Mouse (Mus musculus) cerebellum, postnatal 4 days (tissue): ENCODE data around the gene Maip1.

ENCODE experiments used
- DNase-seq, 2 experiments: peaks; one replicate each; pipeline ENCODE4 v3.0.0; 2022; ENCODE audit warnings: low spot score in 2 of 2, mixed read lengths in 1 of 2

Maip1 gene

DNA sequence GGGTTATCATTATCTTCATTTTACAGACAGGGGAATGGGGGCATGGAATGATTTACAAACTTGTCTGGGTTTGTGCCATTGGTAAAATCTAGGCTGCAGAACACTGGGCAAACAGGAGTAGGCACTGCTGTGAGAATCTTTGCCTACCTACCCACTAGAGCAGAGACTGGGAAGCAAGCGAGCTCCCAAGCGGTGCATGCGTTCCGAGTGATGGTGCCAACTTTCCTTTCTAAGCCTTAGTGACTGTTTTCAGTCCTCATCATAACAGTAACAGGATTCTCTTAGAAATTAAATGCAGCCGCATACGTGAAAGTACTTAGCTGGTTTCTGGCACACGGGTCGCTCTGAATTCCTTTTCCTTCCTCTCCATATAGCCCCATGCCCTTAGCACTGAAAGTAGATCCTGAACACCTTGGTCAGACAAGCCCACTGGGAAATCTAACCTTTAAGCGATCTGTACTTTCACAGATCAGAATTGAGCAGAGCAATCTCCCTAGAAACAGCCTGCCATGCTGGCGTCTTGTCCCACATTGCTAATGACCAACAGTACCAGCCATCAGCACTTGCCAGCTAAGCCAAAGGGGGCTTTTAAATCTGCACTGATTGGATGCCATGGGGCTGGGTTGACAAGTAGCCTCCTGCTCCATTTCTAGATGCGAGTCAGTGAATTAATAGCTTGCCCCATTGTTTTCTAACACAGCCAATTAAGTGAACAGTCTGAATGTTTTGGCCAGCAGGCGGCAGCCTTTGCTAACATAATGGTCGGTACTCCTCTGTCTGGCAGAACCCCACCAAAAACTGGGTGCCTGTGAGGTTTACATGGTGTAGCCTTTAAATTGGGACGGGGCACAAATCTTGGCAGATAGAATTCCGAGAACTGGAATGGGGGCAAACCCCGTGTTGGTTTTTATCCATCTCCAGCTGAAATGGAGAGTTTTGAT lies 22.5 kb downstream of the Maip1 start:
- DNase-seq = peak; percentile 87 to 92

DNA sequence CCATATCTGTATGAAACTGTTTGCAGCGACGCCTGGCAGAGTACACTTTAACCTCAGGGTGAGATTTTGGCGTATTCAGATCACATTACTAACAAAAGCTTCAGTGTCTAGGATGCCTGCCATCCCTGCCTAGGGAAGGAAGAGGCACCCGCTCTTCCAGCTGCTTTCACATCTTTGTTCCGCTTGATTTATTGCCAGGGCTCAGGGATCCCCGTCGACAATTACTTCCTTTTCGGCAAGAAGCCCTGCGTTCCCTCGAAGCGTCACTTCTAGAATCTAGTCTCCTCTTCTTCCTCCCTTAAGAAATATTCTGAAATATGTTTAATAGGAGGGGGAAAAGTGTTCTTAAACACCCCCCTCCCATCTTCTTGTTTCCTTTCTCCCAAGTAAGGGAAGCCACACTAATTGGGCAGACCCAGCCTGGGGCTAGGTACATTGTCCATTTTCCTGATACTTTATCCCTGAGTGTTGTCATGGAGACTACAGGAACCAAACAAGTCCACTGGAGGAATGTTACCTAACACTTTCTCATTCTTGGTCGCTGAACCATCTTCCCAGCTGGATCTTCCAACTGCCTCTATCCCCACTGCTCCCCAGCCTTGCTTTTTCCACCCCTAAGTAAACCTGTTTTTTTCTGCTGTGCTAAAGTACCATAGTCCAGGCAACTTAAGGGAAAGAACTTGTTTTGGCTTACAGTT lies 23.8 kb downstream of the Maip1 start:
- peak in 1 of 2 experiments; percentile 22 for DNase-seq

DNA sequence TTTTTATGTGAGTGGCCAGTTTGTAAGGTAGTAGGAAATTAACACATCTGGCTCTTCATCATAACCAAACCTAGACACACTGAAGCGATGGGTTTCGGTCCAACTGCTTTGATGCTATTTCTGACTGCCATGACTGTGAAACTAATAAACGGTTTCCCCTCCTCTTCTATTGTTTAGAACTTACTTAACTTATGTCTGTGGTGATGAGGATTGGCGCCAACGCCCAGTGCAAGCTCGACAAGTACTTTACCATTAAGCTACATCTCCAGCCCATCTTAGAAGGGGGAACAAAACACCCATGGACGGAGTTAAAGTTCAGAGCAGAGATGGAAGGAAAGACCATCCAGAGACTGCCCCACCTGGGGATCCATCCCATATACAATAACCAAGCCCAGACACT lies 27.0 kb downstream of the Maip1 start:
- no peak for DNase-seq

DNA sequence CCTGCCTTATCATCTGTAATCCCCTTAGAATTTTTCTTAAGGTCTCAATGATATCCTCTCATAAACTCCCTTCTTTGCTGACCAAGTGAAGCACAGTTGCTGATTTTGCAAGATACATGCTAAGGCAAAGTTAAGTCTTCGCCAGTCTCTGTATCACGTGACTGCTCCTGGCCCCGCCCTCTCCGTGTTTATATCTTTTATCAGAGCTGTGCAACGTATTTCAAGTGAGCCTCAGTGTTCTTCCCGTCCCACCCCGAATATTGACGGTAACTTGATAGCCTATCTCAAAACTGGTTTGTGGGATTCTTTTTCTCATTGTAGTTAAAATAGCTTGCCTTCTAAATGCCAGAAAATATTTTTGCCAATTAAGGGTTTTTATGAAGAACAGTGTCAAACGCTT lies 30.3 kb downstream of the Maip1 start:
- no peak for DNase-seq

DNA sequence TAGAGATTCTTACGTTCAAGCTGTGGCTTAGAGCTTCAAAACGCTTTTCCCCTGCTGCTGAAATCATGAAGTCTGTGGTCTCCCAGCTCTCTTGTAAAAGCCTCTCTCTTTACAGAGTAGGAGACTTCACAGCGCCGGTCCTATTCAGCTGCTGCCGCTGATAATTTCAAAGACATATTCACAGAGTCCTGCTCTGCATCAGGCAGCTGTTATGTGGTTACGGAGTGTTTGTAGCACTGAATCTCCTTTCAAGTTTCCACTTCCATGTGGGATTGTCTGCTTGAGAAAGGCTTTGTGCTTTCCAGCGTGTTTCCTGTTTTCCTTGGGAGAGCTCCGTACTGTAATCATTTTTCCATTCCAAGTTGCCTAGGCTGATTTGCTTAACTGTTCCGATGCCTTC lies 30.8 kb downstream of the Maip1 start:
- no peak for DNase-seq

DNA sequence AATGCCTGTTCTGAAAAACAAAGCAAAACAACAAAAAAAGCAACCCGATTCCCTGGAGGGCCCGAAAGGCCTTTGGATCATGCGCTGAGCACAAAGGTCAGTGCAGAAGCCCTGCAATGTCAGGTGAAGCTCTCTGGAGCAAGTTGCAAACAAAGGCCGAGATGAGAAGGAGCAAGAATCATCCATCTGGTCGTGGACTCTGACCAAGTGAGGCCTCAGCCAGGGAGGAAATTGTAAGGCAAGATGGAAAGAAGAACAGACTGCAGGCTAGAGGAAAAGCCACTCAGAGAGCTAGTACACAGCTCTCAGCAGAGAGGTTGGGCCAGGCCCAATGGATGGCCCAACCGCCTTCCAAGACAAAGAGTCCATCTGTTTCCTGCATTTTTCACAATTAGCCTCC lies 32.9 kb downstream of the Maip1 start:
- DNase-seq = no peak

DNA sequence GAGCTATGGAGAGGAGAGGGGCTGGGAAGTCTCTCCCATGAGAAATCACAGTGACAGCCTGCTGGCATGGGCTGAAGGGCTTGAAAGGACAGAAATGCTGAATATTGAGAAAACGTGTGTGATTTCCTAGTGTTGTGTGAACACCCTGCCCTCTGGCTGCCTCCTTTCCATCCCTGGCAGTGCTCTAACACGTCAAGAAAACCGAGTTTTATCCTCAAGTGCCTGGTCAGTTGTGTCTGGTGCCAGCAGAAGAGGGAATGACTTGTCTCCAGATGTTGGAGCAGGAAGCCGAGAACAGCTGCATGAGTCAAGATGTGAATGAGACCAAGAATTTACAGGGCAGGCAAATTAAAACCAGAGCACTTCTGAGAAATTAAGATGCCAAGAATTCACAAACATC lies 34.6 kb downstream of the Maip1 start:
- DNase-seq = no peak

DNA sequence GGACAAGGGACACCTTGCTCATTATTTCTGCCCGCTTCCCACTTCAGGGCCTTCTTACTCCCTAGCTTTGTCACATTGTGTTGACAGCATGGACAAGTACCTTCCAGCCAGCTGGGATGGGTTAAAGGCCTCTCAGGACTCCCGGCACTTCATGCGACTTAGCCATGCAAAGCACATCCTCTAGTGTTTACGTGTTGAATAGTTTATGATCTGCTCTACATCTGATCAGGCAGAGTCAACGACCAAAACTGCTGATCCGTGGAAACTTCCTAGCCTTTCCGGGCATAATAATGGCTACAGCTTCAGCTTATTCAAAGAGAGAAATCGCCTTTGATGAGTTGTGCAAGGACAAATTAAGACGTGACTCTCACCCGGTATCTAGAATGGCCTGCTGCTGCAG lies 39.6 kb downstream of the Maip1 start:
- DNase-seq = no peak

DNA sequence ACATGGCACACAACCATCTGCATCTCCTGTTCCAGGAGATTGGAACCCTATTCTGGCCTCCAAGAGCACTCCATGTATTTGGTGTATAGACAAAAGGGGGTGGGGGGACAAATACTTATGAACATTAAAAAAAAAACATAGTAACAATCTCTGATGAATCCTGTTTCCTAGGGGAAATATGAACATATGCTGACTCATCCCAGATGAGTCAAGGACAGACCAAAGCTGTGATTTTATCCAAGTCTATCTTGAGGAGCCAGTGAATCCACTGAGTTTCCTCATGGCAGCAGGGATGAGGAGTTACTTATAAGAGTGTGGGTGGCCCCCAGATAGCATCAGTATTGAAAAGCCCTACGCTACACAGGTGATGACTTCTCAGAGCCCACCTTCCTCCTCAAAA lies 44.1 kb downstream of the Maip1 start:
- no peak for DNase-seq

DNA sequence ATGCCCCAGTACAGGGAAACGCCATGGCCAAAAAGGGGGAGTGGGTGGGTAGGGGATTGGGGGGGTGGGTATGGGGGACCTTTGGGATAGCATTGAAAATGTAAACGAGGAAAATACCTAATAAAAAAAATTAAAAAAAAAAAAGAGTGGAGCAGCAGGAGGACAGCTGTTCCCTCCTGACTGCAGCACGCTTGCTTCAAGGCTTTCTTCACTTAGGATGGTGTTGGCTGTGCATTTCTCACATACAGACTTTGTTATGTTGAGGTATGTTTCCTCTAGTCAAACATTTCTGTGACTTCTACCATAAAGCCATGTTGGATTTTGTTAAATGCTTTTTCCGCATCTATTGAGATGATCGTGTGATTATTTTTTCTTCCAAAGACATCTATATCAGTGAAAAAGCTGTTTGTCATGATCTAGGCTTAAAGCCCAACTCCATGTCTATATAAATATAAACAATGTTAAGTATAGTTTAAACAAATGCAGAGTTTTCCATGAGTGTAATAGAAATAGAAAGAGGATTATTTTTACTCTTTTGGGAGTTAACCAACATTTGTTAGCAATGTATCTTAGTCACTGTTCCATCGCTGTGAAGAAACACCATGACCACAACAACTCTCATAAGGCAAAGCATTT lies 54.3 kb downstream of the Maip1 start:
- no peak for DNase-seq
